Mouse (Mus musculus): Measurements from ENCODE around the gene Otud5. TPM values are rescaled to one million over a fixed set of nuclear protein-coding genes. Genes with fewer than 3 reads are reported as not detected.
"Not testable (repeated sequence)": the region's sequence is repeated elsewhere in the genome, so short reads cannot be mapped to it uniquely, and the experiment has no call there.

Otud5 gene
- 31.4 and 43.4 TPM in 2 replicates for polyA plus RNA-seq (2012; rRNA removed)

DNA sequence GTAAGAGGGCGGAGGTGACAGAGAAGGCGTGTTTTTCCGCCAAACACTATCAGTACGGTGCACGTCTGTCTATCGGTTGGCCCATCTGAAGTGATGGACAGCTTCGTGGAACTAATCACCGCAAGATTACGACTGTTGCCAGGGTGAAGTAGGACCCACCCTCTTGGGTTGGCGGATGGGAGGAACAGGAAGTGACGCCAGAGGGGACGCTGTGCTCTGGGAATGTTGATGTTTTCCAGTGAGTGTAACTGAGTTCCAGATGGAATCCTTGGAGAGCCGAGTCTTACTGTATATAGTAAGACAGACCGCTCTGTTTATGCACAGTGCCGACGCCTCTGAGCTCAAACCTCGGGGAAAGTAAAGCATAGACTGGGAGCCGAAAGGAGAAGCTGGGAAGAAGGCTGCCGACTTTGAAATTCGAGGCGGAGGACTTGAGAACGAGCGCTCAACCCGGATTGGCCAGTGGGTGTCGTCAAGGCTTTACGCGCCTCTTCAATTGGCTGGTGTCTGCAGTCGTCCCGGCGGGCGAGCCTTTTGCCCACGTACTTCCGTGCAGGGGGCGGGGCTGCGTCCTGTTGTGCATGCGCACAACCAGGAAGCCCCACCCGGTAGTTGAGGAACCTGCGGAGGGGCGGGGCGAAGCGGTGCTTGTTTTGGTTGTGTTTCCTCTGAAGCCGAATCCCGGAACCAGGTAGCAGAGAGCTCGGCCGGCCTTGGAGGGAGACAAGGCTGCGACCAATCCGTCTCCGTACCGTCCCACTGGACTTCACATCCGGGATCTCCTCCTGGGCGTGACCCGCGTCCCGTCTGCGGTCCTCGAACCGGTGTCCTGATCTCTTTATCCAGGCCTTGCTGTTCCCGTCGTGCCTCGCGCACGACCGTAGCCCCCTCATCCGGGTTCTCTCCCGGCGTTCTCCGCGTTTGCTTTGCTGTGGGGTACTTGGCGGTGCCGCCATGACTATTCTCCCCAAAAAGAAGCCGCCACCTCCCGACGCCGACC, at the start of gene Otud5:
Gene Otud5 (plus strand): TSS at position 202 of the 1,000 bp plus-strand sequence.
- peak; percentile 73 for DNase-seq (ENCODE audit: low spot score)

DNA sequence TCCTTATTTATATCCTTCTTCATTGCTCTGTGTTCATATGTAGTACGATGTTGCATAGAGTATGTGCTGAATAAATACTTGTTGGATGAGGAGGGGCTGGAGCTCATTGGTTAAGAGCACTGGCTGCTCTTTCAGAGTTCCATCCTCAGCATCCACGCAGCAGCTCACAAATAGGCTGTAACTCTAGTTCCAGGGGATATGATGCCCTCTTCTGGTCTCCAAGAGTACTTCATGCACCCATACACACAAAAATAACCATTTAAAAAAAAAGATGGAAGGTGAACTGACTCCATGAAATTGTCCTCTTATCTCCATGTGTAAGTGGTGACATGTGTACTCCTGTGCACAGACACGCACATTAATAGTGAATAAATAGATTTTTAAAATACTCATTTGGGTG, 47.8 kb upstream of the Otud5 start:
- no peak for DNase-seq (ENCODE audit: low spot score)

- no peak for DNase-seq (ENCODE audit: low spot score)
Observed at GRCm38 (mm10) chrX:7795016-7795415, 46.1 kb upstream of the Otud5 start.

GRCm38 (mm10) chrX:7797327-7797726, 43.8 kb upstream of the Otud5 start:
- no peak for DNase-seq (ENCODE audit: low spot score)

GRCm38 (mm10) chrX:7802157-7802556, 39.0 kb upstream of the Otud5 start:
- DNase-seq (ENCODE audit: low spot score): not testable (repeated sequence)

DNA sequence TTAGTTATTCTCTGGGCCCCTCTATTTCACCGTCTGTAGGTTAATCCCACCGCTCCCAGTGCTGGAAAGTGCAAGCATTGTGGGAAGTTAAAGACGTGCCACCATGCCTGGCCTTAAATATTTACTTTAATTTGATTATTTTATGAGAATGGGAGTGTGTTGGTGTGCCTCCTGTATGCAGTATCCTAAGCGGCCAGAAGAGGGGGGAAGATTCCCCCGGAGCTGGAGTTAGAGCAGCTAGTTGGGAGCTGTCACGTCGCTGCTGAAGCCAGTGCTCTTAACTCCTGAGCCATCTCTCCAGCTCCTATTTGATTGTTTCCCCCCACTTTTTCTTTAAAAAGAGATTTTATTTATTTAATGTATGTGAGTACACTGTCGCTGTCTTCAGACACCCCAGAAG, 26.1 kb upstream of the Otud5 start:
- DNase-seq (ENCODE audit: low spot score): not testable (repeated sequence)

- DNase-seq (ENCODE audit: low spot score): no peak
Observed at GRCm38 (mm10) chrX:7821865-7822779, 19.0 kb upstream of the Otud5 start, which contains the start of gene Kcnd1. Gene Kcnd1 (plus strand): TSS chrX:7822289.

DNA sequence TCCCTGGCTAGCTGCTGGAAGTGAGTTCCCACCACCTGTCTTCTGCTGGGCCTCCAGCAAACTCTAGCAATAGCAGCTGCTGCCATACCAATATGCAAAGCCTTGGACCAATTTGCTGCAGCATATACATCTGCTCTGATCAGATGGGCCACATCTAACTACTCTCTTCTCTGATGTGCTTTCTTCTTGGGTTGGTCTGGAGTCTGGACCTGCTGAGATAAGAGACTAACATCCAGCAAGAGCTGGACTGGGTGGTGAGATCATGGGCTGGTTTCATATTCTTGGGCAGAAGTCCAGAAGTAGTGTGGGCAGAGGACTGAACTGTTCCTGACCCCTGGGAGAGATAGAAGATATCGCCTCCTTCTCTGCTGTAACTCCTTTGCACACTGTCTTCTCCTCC, 4.0 kb upstream of the Otud5 start:
- no peak for DNase-seq (ENCODE audit: low spot score)

GRCm38 (mm10) chrX:7840842-7841162, 362 bp upstream of the Otud5 start:
- DNase-seq (ENCODE audit: low spot score): no peak

- no peak for DNase-seq (ENCODE audit: low spot score)
Observed at GRCm38 (mm10) chrX:7842318-7842717, 1.2 kb downstream of the Otud5 start.

DNA sequence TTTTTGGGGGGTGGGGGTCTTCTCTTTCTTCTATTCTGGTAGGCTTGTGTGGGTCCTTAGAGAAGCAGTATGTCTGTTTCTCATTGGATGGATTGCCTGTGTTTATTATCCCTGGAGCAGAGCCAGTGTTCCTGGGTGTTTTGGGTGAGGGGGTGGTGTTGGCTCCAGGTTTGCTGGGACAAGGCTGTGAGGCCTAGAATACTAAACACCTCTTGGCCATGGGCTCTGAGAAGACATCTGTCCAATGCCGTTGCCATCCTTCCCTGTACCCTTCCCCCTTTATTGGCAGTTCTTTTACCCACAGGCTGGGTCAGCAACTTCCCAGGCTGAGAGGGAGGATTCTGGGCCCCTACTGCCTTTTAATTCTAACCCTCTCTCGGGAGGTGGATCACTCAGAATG, 6.7 kb downstream of the Otud5 start:
- DNase-seq (ENCODE audit: low spot score): no peak

GRCm38 (mm10) chrX:7854578-7854977, 13.4 kb downstream of the Otud5 start:
- DNase-seq (ENCODE audit: low spot score): no peak

DNA sequence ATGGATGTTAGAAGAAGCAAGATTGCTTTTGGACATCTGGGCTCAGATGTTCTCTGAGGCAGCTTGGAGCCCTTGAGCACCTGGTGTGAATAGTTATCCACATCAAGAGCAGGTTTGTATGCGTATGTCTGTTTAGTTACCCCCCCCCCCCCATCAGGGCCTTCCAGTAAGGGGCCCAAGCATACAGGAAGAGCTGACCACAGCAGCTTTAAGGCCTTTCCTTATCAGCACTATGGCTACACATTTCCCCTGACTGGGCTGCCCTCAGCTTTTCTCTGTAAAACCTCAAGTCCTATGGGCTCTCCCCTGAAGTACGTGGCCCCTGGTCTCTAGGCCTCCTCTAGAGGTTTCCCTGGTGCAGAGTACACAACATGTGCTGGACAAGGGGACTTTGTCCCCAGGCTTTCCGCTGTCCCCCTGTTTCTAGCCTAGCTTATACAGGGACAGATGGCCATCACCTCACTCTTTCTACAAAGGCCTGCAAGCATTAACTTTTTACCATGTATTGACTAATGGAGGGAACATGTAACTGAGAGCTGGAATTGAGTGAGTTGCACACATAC, 18.1 kb downstream of the Otud5 start:
- DNase-seq (ENCODE audit: low spot score): no peak

DNA sequence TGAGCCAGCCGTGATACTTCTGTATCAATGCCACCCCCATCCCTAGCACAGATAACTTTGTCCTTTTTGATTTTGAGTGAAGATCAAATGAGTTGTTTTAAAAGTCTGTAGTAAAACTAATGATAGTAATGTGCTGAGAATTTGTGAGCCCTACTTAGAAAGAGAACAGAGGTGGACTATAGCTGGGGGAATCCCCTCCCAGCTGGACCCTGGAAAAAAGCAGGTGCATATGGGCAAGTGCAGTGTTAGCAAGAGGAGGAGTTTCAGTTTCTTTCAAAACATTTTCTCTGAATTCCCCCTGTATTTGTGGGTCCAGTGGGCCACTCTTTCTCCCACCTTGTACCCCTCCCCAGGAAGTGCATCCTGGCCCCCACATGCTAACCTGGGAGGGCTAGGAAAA, 22.0 kb downstream of the Otud5 start:
- DNase-seq (ENCODE audit: low spot score): no peak

DNA sequence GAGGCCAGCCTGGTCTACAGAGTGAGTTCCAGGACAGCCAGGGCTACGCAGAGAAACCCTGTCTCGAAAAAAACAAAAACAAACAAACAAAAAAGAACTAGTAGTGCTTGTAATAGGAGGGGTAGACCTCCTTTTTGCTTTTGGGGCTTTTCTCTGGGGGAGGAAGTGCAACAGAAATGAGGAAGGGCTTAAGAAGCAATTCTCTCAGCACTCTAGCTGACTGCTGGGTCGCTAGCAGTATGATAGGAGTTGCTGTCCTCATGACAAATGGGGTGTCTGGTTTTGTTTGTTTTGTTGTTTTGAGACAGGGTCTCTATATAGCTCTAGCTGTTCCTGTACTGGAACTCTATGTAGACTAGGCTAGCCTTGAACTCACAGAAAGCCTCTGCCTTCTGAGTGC, 23.4 kb downstream of the Otud5 start:
- DNase-seq (ENCODE audit: low spot score): no peak

GRCm38 (mm10) chrX:7865343-7865742, 24.2 kb downstream of the Otud5 start:
- DNase-seq (ENCODE audit: low spot score): no peak

- DNase-seq (ENCODE audit: low spot score): no peak
Observed at GRCm38 (mm10) chrX:7865786-7866185, 24.6 kb downstream of the Otud5 start.

DNA sequence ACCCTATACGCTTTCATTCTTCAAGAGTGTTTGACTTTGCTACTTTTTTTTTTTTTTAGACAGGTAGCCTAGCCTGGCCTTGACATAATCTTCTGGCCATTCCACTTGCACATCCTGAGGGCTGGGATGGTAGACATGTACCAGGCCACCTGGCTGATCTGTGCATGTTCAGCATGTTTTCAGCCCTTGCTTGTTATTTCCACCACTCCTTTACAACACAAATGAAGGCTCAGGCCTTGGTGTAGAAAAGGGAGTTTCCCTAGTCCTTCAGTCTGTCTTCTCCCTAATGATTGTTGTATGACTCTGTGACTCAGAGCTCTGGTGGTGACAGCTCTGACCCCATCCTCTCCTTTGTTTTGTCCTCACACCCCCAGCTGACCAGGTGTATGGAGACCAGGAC, 26.0 kb downstream of the Otud5 start:
- DNase-seq (ENCODE audit: low spot score): no peak

- no peak for DNase-seq (ENCODE audit: low spot score)
Observed at GRCm38 (mm10) chrX:7868506-7868905, 27.3 kb downstream of the Otud5 start.

DNA sequence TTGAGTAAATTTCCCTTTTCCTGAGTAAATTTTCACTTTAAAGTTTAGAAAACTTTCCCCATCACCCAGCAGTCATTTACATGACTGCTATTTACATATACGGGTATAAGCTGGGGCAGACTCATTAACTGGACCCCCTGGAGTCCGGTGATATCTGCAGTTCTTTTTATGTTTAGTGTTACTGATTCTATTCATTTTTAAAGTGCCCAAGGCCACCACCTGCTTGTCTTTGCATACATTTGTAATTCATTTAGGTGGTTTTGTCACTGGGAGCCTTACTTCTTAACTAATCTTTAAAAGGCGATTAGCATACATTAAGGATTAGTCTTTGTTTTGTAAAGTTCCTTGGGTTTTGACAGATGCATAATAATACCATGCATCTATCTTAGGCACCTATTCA, 28.7 kb downstream of the Otud5 start:
- DNase-seq (ENCODE audit: low spot score): no peak

- peak; percentile 49 for DNase-seq (ENCODE audit: low spot score)
Observed at GRCm38 (mm10) chrX:7878007-7878419, 36.8 kb downstream of the Otud5 start, which contains the start of gene Pim2. Gene Pim2 (plus strand): TSS chrX:7878262.

DNA sequence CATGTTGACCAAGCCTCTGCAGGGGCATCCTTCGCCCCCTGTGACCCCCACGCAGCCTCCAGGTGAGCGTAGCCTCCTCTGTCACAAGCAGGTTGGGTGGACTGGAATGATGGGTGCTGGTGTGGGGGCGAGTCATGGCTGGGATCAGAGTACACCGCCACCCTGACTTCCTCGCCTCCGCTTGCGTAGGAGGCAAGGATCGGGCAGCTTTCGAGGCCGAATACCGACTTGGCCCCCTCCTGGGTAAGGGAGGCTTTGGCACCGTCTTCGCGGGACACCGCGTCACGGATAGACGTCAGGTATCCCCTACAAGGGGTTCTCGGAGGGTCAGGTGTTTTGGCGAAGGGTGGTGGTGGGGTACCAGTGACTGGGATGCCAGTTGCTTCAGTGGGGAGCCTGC, 37.3 kb downstream of the Otud5 start:
- DNase-seq (ENCODE audit: low spot score): no peak
